Mouse (Mus musculus) C2C12 (cell line): Measurements from ENCODE around the gene Hoxd3.

Experiments used
- CEBPB ChIP-seq: IDR thresholded peaks from one replicate; pipeline ENCODE4 v1.6.1; 2011; ENCODE audit warnings: low read depth, mild to moderate bottlenecking, control low read depth, moderate library complexity
- CTCF ChIP-seq: IDR thresholded peaks from one replicate; pipeline ENCODE4 v1.5.1; 2011; ENCODE audit not compliant: control insufficient read depth, insufficient read depth, insufficient read length
- MAX ChIP-seq: IDR thresholded peaks from one replicate; pipeline ENCODE4 v1.6.1; 2011; ENCODE audit warnings: mild to moderate bottlenecking, control low read depth
- MYOD1 ChIP-seq: IDR thresholded peaks from one replicate; pipeline ENCODE4 v1.6.1; 2011; ENCODE audit warnings: low read depth; ENCODE audit not compliant: control insufficient read depth, insufficient read length
- MYOG ChIP-seq: IDR thresholded peaks from one replicate; pipeline ENCODE4 v1.6.1; 2011; ENCODE audit not compliant: control insufficient read depth, insufficient read length; ENCODE audit errors: extremely low read depth
- USF1 ChIP-seq: IDR thresholded peaks from one replicate; pipeline ENCODE4 v1.6.1; 2011; ENCODE audit warnings: low read depth, mild to moderate bottlenecking, control low read depth, moderate library complexity

- TF ChIP-seq CTCF: no peak
- TF ChIP-seq MYOG: no peak
- no peak for TF ChIP-seq USF1
- no peak for TF ChIP-seq MYOD1
- no peak for TF ChIP-seq CEBPB
- TF ChIP-seq MAX: no peak
These were observed 6.7 kb upstream of the Hoxd3 start for GRCm38 (mm10) chr2:74704999-74705466.
